Mouse (Mus musculus) hindbrain, embryonic 13.5 days (tissue): ENCODE measurements around the gene Ivns1abp. TPM values are rescaled to one million over a fixed set of nuclear protein-coding genes. Genes with fewer than 3 reads are reported as not detected.

ENCODE experiments used
- ATAC-seq: fragments of 200-750 bp; cut with Nextera tagmentation; 2 replicates; pipeline ENCODE4 v1.8.0; 2017; ENCODE audit warnings: moderate TSS enrichment; ENCODE audit not compliant: low FRiP score
- H3K27ac ChIP-seq: fragments of 300-500 bp; sonication (generic); 2 replicates; pipeline ENCODE4 v1.5.1; 2015; ENCODE audit warnings: inconsistent platforms, mild to moderate bottlenecking, moderate library complexity
- H3K27me3 ChIP-seq: fragments of 300-500 bp; sonication (generic); 2 replicates; pipeline ENCODE4 v1.6.1; 2015; ENCODE audit warnings: mild to moderate bottlenecking, inconsistent platforms
- H3K36me3 ChIP-seq: fragments of 300-500 bp; sonication (generic); 2 replicates; pipeline ENCODE4 v1.6.1; 2015; ENCODE audit warnings: mild to moderate bottlenecking, inconsistent platforms
- H3K4me1 ChIP-seq: fragments of 300-500 bp; sonication (generic); replicated peaks from 2 replicates; pipeline ENCODE4 v1.6.1; 2015; ENCODE audit warnings: inconsistent platforms
- H3K4me2 ChIP-seq: fragments of 300-500 bp; sonication (generic); 2 replicates; pipeline ENCODE4 v1.6.1; 2015; ENCODE audit warnings: inconsistent platforms, mild to moderate bottlenecking, moderate library complexity
- H3K4me3 ChIP-seq: fragments of 300-500 bp; sonication (generic); 2 replicates; pipeline ENCODE4 v1.5.1; 2015; ENCODE audit warnings: mild to moderate bottlenecking, inconsistent platforms
- H3K9ac ChIP-seq: fragments of 300-500 bp; sonication (generic); 2 replicates; pipeline ENCODE4 v1.6.1; 2015; ENCODE audit warnings: mild to moderate bottlenecking, inconsistent platforms
- H3K9me3 ChIP-seq: fragments of 300-500 bp; sonication (generic); 2 replicates; pipeline ENCODE4 v1.6.1; 2016; ENCODE audit warnings: inconsistent platforms
- WGBS: fragments of 180-500 bp; shearing (Covaris S2); methylation state at CpG from one replicate; pipeline ENCODE4 v1.1.7; 2015; 5-methylcytosine and 5-hydroxymethylcytosine counted together
- polyA plus RNA-seq: library from polyadenylated mRNA; unstranded; fragments of >200 nt; fragmentation: Nextera tagmentation; extraction: Ambion mirVana; gene quantifications from 2 replicates; pipeline ENCODE4 v1.2.1, GENCODE M21; 2015

Gene Ivns1abp
- polyA plus RNA-seq, 1 experiment from 2014 or later = 276 TPM

- H3K9me3 ChIP-seq = no peaks in the 10 kb centered on the region
- peaks cover 35% of the 10 kb centered on the region for H3K36me3 ChIP-seq
- 92% methylated on average over 5 of the region's 5 CpGs for WGBS
- H3K4me3 ChIP-seq = no peak overlapping the region
- no peaks in the 10 kb centered on the region for H3K27me3 ChIP-seq
- ATAC-seq = no peak
- no peak overlapping the region for H3K27ac ChIP-seq
- no peak overlapping the region for H3K4me2 ChIP-seq
- H3K9ac ChIP-seq = no peak overlapping the region
- H3K4me1 ChIP-seq = no peaks in the 10 kb centered on the region
Measured at GRCm38 (mm10) chr1:151371543-151371942, 27.3 kb downstream of the Ivns1abp start.

GRCm38 (mm10) chr1:151372823-151373222 lies 28.5 kb downstream of the Ivns1abp start:
- no peaks in the 10 kb centered on the region for H3K4me1 ChIP-seq
- ATAC-seq = no peak
- H3K9me3 ChIP-seq = no peaks in the 10 kb centered on the region
- H3K9ac ChIP-seq = no peak overlapping the region
- H3K4me3 ChIP-seq = no peak overlapping the region
- 93% methylated on average over 1 of the region's 1 CpGs for WGBS
- no peaks in the 10 kb centered on the region for H3K27me3 ChIP-seq
- H3K27ac ChIP-seq = no peak overlapping the region
- H3K4me2 ChIP-seq = no peak overlapping the region
- H3K36me3 ChIP-seq = peaks cover 30% of the 10 kb centered on the region

GRCm38 (mm10) chr1:151377353-151377752 lies 33.1 kb downstream of the Ivns1abp start:
- H3K9ac ChIP-seq = no peak overlapping the region
- peaks cover 21% of the 10 kb centered on the region for H3K36me3 ChIP-seq
- 87% methylated on average over 3 of the region's 3 CpGs for WGBS
- ATAC-seq = no peak
- no peaks in the 10 kb centered on the region for H3K27me3 ChIP-seq
- H3K27ac ChIP-seq = no peak overlapping the region
- H3K4me1 ChIP-seq = no peaks in the 10 kb centered on the region
- H3K9me3 ChIP-seq = no peaks in the 10 kb centered on the region
- H3K4me2 ChIP-seq = no peak overlapping the region
- H3K4me3 ChIP-seq = no peak overlapping the region

- Histone ChIP-seq H3K27ac (no peak overlapping the region), H3K9ac (no peak overlapping the region), H3K4me3 (no peak overlapping the region), H3K9me3 (no peaks in the 10 kb centered on the region), H3K4me1 (no peaks in the 10 kb centered on the region), H3K4me2 (no peak overlapping the region), H3K36me3 (peaks cover 14% of the 10 kb centered on the region), H3K27me3 (no peaks in the 10 kb centered on the region)
- WGBS = 97% methylated on average over 1 of the region's 1 CpGs
- no peak for ATAC-seq
Measured at GRCm38 (mm10) chr1:151390029-151390428, 45.8 kb downstream of the Ivns1abp start.

- Histone ChIP-seq H3K4me2 (no peak overlapping the region), H3K9me3 (no peaks in the 10 kb centered on the region), H3K36me3 (peaks cover 21% of the 10 kb centered on the region), H3K27ac (no peak overlapping the region), H3K4me3 (no peak overlapping the region), H3K9ac (no peak overlapping the region), H3K27me3 (no peaks in the 10 kb centered on the region), H3K4me1 (no peaks in the 10 kb centered on the region)
- WGBS = 91% methylated on average over 3 of the region's 3 CpGs
- ATAC-seq = no peak
Measured at GRCm38 (mm10) chr1:151409827-151410226, 65.5 kb downstream of the Ivns1abp start.

Other genes with a start within 250 kb of the Ivns1abp start
- gene Gm47985, start 161.9 kb upstream of the Ivns1abp start, polyA plus RNA-seq = 0.23 TPM in 1 of 2 replicates, not detected in the other
- not detected in 2 replicates for gene Gm8947, start 152.1 kb upstream of the Ivns1abp start, polyA plus RNA-seq
- not detected in 2 replicates for gene Gm47995, start 146.0 kb upstream of the Ivns1abp start, polyA plus RNA-seq
- not detected in 2 replicates for gene 3110040M04Rik, start 140.4 kb upstream of the Ivns1abp start, polyA plus RNA-seq
- gene Gm47996, start 134.3 kb upstream of the Ivns1abp start, polyA plus RNA-seq = not detected in 2 replicates
- 20.6 and 22.7 TPM in 2 replicates for gene Swt1, start 84.0 kb downstream of the Ivns1abp start, polyA plus RNA-seq
- 49.9 and 51.3 TPM in 2 replicates for gene Trmt1l, start 84.1 kb downstream of the Ivns1abp start, polyA plus RNA-seq
- 120 and 123 TPM in 2 replicates for gene Rnf2, start 156.5 kb downstream of the Ivns1abp start, polyA plus RNA-seq
- gene Fam129a, start 226.7 kb downstream of the Ivns1abp start, polyA plus RNA-seq = 1.9 and 2.5 TPM in 2 replicates